Mouse (Mus musculus): Measurements from ENCODE around the gene Rpa3. TPM values are rescaled to one million over a fixed set of nuclear protein-coding genes. Genes with fewer than 3 reads are reported as not detected.

Rpa3 gene
- polyA plus RNA-seq, 1 experiment from 2014 or later: 126 TPM

DNA sequence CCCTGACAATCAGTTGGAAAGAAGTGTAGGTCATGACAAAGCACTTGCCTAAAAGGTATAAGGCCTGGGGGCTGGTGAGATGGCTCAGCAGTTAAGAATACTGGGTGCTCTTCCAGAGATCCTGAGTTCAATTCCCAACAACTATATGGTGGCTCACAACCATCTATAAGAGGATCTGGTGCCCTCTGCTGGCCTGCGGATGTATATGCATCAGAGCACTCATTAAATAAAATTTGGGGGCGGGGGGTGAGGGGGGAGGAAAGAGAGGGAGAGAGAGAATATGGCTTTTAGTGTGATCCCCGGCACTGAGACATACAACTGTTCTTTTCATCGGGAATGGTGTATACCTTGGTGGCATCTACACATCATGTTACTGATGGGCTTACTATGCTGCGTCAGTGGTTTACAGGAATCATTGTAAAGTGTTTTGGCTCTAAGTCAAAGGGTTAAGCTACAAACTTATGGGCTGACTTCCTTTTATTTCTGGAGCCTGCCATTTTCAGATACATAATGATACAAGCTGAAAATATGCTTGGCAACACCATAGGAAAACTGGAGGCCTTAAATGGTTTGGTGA is 19.5 kb upstream of the Rpa3 start:
- ATAC-seq: no peak
- Histone ChIP-seq H3K27ac (ENCODE audit: low read length) (no peak overlapping the region), H3K36me3 (ENCODE audit: control insufficient read depth, insufficient read depth, low read length) (no peaks in the 10 kb centered on the region), H3K9me3 (ENCODE audit: control insufficient read depth, low read length) (no peaks in the 10 kb centered on the region), H3K4me1 (ENCODE audit: control insufficient read depth, insufficient read depth, low read length) (no peaks in the 10 kb centered on the region), H3K4me3 (ENCODE audit: low read length) (no peak overlapping the region), H3K27me3 (replicated peaks; ENCODE audit: control insufficient read depth, insufficient read depth, low read length) (no peaks in the 10 kb centered on the region), H3K9ac (ENCODE audit: low read depth, low read length) (no peak overlapping the region), H3K4me2 (ENCODE audit: low read depth, low read length) (no peak overlapping the region)
- 78% methylated on average over 5 of the region's 5 CpGs for WGBS

DNA sequence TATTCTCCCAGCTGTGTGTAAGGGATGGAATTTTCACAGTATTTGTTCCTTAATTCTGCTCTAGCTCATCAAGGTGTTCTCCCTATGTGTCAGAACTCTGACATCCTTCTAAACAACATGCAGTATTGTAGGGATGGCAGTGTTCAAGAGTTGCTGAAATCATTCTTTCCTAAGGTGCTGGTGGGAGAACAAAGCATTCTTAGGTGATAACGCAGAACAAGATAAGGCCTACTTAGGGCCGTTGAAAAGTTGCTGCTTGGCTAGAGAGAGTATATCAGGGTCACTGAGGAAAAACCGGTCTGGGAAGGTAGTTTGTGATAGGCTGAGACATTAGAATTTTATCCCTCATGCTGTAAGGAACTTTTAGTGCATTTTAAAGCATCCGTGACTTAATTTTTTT is 17.5 kb upstream of the Rpa3 start:
- H3K27me3 ChIP-seq (replicated peaks; ENCODE audit: control insufficient read depth, insufficient read depth, low read length): no peaks in the 10 kb centered on the region
- 55% methylated on average over 4 of the region's 4 CpGs for WGBS
- no peak overlapping the region for H3K4me2 ChIP-seq (ENCODE audit: low read depth, low read length)

DNA sequence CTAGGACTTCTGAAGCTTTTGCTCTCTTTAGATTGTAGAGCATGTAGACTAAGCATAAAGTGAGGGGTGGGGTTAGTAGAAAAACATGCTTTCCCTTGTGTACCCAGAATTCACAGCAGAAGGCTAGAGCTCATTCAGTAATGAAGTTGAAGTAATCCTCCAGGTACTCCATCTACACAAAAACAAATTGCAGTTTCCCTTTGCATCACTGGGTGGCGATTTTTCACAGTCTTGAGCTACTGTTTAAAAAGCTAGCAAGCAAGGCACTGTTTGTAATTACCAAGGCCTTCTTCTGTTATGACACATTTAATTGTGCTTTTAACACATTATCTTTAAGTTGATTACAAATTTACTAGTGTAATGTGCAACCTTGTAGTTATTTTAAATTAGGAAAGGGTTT is 16.1 kb upstream of the Rpa3 start:
- Histone ChIP-seq H3K9ac (ENCODE audit: low read depth, low read length) (no peak overlapping the region), H3K27ac (ENCODE audit: low read length) (no peak overlapping the region), H3K4me3 (ENCODE audit: low read length) (no peak overlapping the region), H3K36me3 (ENCODE audit: control insufficient read depth, insufficient read depth, low read length) (no peaks in the 10 kb centered on the region), H3K4me1 (ENCODE audit: control insufficient read depth, insufficient read depth, low read length) (no peaks in the 10 kb centered on the region), H3K9me3 (ENCODE audit: control insufficient read depth, low read length) (no peaks in the 10 kb centered on the region), H3K27me3 (replicated peaks; ENCODE audit: control insufficient read depth, insufficient read depth, low read length) (no peaks in the 10 kb centered on the region), H3K4me2 (ENCODE audit: low read depth, low read length) (no peak overlapping the region)
- no peak for ATAC-seq
- 24% methylated on average over 1 of the region's 1 CpGs for WGBS

More for the DNA sequence above, 17.5 kb upstream of the Rpa3 start:
- 0 out of 2 replicates have a peak, but pooled peaks have one; percentile 44 for ATAC-seq
- Histone ChIP-seq H3K27ac (ENCODE audit: low read length) (no peak overlapping the region), H3K9ac (ENCODE audit: low read depth, low read length) (no peak overlapping the region), H3K9me3 (ENCODE audit: control insufficient read depth, low read length) (no peaks in the 10 kb centered on the region), H3K4me1 (ENCODE audit: control insufficient read depth, insufficient read depth, low read length) (no peaks in the 10 kb centered on the region), H3K4me3 (ENCODE audit: low read length) (no peak overlapping the region), H3K36me3 (ENCODE audit: control insufficient read depth, insufficient read depth, low read length) (no peaks in the 10 kb centered on the region)

DNA sequence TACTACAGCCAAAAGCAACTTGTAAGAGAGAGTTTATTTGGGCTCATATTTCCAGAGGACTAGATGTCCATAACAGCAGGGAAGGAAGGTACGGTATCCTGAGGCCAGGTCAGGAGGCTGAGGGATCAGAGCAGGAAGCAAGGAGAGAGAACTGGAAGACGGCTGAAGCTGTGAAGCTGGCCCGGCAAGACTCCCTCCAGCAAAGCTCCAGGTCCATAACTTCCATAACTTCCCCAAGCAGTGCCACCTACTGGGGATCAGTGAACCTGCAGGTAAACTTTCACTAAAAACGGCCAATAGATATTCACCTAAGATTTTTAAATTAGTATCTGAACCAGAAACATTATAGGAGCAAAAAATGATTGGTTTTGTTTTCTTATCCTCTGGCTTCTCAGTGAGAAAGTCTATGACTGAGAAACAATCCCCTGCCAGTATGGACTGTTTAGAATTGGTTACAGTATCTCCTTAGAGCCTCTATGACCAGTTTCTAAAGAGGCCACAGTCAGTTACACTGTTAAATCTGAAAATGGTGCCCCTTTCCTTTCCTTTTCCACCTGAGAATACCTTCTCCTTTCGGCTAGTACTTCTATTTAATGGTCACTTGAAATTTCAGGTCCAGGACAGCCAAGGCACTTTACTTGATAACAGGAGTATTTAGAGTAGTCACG is 15.5 kb upstream of the Rpa3 start:
- WGBS: 40% methylated on average over 6 of the region's 6 CpGs
- Histone ChIP-seq H3K27me3 (replicated peaks; ENCODE audit: control insufficient read depth, insufficient read depth, low read length) (no peaks in the 10 kb centered on the region), H3K4me2 (ENCODE audit: low read depth, low read length) (no peak overlapping the region), H3K4me1 (ENCODE audit: control insufficient read depth, insufficient read depth, low read length) (no peaks in the 10 kb centered on the region; the same call in 1 of the 2 replicates), H3K27ac (ENCODE audit: low read length) (no peak overlapping the region), H3K4me3 (ENCODE audit: low read length) (no peak overlapping the region), H3K9me3 (ENCODE audit: control insufficient read depth, low read length) (no peaks in the 10 kb centered on the region), H3K9ac (ENCODE audit: low read depth, low read length) (no peak overlapping the region), H3K36me3 (ENCODE audit: control insufficient read depth, insufficient read depth, low read length) (no peaks in the 10 kb centered on the region)
- no peak for ATAC-seq

DNA sequence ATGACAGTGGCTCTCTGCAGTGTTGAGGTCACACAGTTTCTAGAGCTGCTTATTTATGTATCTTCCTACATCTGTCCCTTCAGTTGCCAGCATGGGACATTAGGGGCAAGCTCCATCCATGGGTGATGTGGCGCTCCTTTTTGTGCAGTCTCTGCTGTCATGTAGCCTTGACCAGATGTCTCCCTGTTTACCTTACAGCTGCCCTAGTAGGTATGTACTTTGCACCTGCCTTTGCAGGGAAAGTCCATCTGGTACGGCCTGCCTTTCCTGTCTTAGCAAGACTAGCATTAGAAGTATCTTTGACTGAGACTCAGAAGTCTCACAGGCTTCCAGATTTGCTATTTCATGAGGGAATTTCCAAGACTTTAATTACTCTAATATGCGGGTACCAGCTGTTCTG is 12.1 kb upstream of the Rpa3 start:
- peak; percentile 68 for ATAC-seq
- Histone ChIP-seq H3K27ac (ENCODE audit: low read length) (no peak overlapping the region), H3K36me3 (ENCODE audit: control insufficient read depth, insufficient read depth, low read length) (no peaks in the 10 kb centered on the region), H3K4me1 (ENCODE audit: control insufficient read depth, insufficient read depth, low read length) (no peaks in the 10 kb centered on the region; the same call in 1 of the 2 replicates), H3K27me3 (replicated peaks; ENCODE audit: control insufficient read depth, insufficient read depth, low read length) (no peaks in the 10 kb centered on the region), H3K9ac (ENCODE audit: low read depth, low read length) (no peak overlapping the region), H3K4me2 (ENCODE audit: low read depth, low read length) (no peak overlapping the region), H3K4me3 (ENCODE audit: low read length) (no peak overlapping the region), H3K9me3 (ENCODE audit: control insufficient read depth, low read length) (no peaks in the 10 kb centered on the region)
- 77% methylated on average over 3 of the region's 3 CpGs for WGBS

DNA sequence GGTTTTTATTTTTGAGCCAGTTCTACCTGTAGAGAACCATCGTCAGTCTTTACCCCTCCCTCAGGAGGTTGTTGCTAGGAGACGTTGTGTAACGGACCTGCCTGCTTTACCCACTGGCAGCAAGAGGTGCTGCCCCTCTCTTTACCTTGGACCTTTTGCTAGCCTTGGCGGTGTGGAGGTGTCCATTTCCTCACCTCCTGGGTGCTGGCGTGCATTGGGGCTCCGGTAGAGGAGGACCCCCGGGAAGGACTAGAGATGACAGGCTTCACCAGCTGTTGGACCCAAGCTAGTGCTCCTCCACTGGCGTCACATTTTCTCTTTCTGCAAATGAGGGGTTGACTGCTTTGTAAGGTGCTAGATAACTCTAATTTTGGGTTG is 683 bp upstream of the Rpa3 start:
- Histone ChIP-seq H3K27me3 (replicated peaks; ENCODE audit: control insufficient read depth, insufficient read depth, low read length) (no peaks in the 10 kb centered on the region), H3K4me2 (ENCODE audit: low read depth, low read length) (peak overlapping the region; percentile 88), H3K4me3 (ENCODE audit: low read length) (peak overlapping the region; percentile 78), H3K36me3 (ENCODE audit: control insufficient read depth, insufficient read depth, low read length) (no peaks in the 10 kb centered on the region), H3K9me3 (ENCODE audit: control insufficient read depth, low read length) (no peaks in the 10 kb centered on the region), H3K27ac (ENCODE audit: low read length) (peak overlapping the region; percentile 70), H3K9ac (ENCODE audit: low read depth, low read length) (peak overlapping the region; percentile 76), H3K4me1 (ENCODE audit: control insufficient read depth, insufficient read depth, low read length) (0 out of 2 replicates have a peak, but pooled peaks cover 3% of the 10 kb centered on the region)
- ATAC-seq: no peak
- under 1% methylated on average over 8 of the region's 8 CpGs for WGBS

DNA sequence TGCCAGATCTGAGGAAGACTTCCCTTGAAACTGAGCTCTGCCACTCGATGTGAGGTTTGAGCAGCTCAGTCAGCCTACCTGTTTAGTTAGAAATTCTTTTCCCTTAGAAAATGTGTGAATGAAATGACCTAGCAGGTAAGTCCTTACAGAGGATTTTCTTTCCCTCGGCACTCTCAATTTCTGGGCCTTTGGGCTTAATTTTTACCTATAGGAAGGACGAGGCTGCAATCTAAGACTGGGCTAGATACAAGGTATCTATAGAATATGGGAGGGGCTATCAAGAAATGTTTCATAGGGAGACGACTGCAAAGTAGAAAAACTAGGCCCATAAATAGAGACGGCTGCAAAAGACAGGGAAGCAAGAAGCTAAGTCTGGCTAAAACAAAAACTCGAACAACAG is 657 bp downstream of the Rpa3 start:
- no peaks in the 10 kb centered on the region for H3K36me3 ChIP-seq (ENCODE audit: control insufficient read depth, insufficient read depth, low read length)
- no peak for ATAC-seq
- no peaks in the 10 kb centered on the region for H3K9me3 ChIP-seq (ENCODE audit: control insufficient read depth, low read length)
- 3% methylated on average over 6 of the region's 6 CpGs for WGBS
- no peaks in the 10 kb centered on the region for H3K27me3 ChIP-seq (replicated peaks; ENCODE audit: control insufficient read depth, insufficient read depth, low read length)
- 0 out of 2 replicates have a peak, but pooled peaks cover 3% of the 10 kb centered on the region for H3K4me1 ChIP-seq (ENCODE audit: control insufficient read depth, insufficient read depth, low read length)
- peak overlapping the region; percentile 78 for H3K4me3 ChIP-seq (ENCODE audit: low read length)
- H3K9ac ChIP-seq (ENCODE audit: low read depth, low read length): peak overlapping the region; percentile 86
- H3K4me2 ChIP-seq (ENCODE audit: low read depth, low read length): peak overlapping the region; percentile 73
- peak overlapping the region; percentile 63 for H3K27ac ChIP-seq (ENCODE audit: low read length)

DNA sequence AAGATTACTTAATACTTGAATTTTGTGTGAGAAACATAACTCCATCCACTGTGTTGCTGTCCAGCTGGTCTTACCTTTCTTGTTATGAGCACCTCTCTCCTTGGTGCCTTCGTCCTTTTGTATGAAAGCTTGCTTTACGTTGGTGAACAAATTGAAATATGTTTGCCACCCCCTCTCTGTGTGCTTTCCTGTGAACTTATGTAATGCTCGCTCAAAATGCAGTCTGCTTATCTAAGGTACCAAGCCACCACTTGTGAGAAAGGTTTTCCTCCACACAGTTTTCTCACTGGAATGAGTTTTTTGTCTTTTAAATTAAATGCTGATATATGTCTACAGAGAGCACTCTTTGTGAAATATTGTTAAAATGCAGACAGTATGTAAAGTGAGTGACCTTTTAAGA is 30.4 kb downstream of the Rpa3 start:
- 93% methylated on average over 3 of the region's 3 CpGs for WGBS

DNA sequence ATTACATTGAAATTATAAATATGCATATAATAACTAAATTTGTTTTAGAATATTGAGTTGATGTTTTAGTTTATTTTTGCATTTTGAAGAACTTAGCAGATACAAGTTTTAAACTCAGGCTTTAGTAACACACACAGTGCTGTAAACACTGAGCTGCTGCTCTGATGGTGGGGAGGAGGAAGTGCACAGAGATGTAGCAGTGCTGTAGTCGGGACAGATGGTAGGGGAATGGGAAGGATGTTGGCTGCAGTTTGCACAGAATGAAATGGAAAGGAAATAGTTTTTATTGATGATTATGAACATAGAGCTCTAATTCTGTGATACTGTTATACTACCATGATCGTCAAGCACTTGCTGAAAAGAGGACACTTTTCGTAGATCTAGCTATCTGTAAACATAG is 31.9 kb downstream of the Rpa3 start:
- WGBS: 76% methylated on average over 3 of the region's 3 CpGs

More for the DNA sequence above, 30.4 kb downstream of the Rpa3 start:
- H3K9me3 ChIP-seq (ENCODE audit: control insufficient read depth, low read length): no peaks in the 10 kb centered on the region
- no peaks in the 10 kb centered on the region for H3K4me1 ChIP-seq (ENCODE audit: control insufficient read depth, insufficient read depth, low read length)
- no peaks in the 10 kb centered on the region for H3K36me3 ChIP-seq (ENCODE audit: control insufficient read depth, insufficient read depth, low read length)
- H3K27ac ChIP-seq (ENCODE audit: low read length): no peak overlapping the region
- H3K9ac ChIP-seq (ENCODE audit: low read depth, low read length): no peak overlapping the region
- no peak for ATAC-seq
- no peak overlapping the region for H3K4me3 ChIP-seq (ENCODE audit: low read length)
- no peaks in the 10 kb centered on the region for H3K27me3 ChIP-seq (replicated peaks; ENCODE audit: control insufficient read depth, insufficient read depth, low read length)
- H3K4me2 ChIP-seq (ENCODE audit: low read depth, low read length): no peak overlapping the region

More for the DNA sequence above, 31.9 kb downstream of the Rpa3 start:
- no peak overlapping the region for H3K4me3 ChIP-seq (ENCODE audit: low read length)
- no peaks in the 10 kb centered on the region for H3K9me3 ChIP-seq (ENCODE audit: control insufficient read depth, low read length)
- H3K36me3 ChIP-seq (ENCODE audit: control insufficient read depth, insufficient read depth, low read length): no peaks in the 10 kb centered on the region
- no peak overlapping the region for H3K4me2 ChIP-seq (ENCODE audit: low read depth, low read length)
- no peaks in the 10 kb centered on the region for H3K27me3 ChIP-seq (replicated peaks; ENCODE audit: control insufficient read depth, insufficient read depth, low read length)
- no peaks in the 10 kb centered on the region for H3K4me1 ChIP-seq (ENCODE audit: control insufficient read depth, insufficient read depth, low read length)
- H3K9ac ChIP-seq (ENCODE audit: low read depth, low read length): no peak overlapping the region
- no peak overlapping the region for H3K27ac ChIP-seq (ENCODE audit: low read length)
- no peak for ATAC-seq

Data from intestine, embryonic 16.5 days (tissue).